Mouse (Mus musculus) gastrocnemius, adult 8-10 months (tissue): Measurements from ENCODE around the gene Abcc1. TPM values are rescaled to one million over a fixed set of nuclear protein-coding genes. Genes with fewer than 3 reads are reported as not detected.

Source experiments
- DNase-seq, 2 experiments: peaks; one replicate each; pipeline ENCODE4 v3.0.0; 2022; ENCODE audit warnings: low spot score in 2 of 2
- total RNA-seq, 4 experiments: library from RNA; stranded (reverse); gene quantifications; 2 replicates each; pipeline ENCODE4 v1.2.4; 2022

Gene Abcc1
- 10 to 100 TPM; 17.2 to 23.2 (median 21.4) TPM for total RNA-seq

- DNase-seq, result peak; percentile 51 to 73
Measured at GRCm38 (mm10) chr16:14361362-14362098, at the start of gene Abcc1. Gene Abcc1, plus strand, starts transcription at chr16:14361558.

DNA sequence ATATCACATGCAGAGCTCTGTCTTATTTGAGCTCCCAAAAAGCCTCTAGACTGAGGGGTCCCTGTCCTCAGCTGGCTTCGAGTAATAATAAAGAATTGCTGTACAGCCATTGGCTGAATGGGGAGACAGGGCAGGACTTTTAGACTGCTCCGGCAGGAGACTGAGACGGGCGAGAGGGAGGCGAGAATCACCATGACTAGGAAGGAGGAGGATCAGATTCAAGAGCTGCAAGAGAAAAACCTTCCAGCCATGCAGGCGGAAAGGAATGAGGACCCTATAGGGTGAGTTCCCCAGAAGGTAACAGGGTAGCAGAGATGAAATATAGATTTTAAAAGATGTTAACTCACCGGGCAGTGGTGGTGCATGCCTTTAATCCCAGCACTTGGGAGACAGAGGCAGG, 48.4 kb upstream of the Abcc1 start:
- DNase-seq, result no peak

- DNase-seq, result peak; percentile 93 to 97
Measured at GRCm38 (mm10) chr16:14316884-14317876, 44.2 kb upstream of the Abcc1 start, which contains the start of gene Fopnl. Gene Fopnl, minus strand, starts transcription at chr16:14317405.

DNA sequence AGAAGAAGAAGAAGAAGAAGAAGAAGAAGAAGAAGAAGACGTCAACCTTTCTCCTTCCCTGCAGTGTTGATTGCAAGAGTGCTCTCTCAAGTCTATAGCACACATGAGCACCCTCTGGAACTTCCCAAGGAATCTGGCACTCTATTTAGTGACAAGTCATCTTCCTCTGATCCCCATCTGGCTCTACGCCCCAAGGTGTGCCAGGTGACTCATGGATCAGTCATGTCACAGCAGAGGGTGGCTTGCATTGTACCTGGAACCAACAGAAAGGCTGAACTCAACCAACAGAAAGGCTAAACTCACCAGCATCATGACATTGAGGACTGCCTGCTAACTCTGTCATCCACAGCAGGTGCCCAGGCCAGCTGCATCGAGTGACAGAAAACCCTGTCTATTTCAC, 41.7 kb upstream of the Abcc1 start:
- DNase-seq, result no peak

- DNase-seq, result no peak
Measured at GRCm38 (mm10) chr16:14320494-14320893, 40.9 kb upstream of the Abcc1 start.

DNA sequence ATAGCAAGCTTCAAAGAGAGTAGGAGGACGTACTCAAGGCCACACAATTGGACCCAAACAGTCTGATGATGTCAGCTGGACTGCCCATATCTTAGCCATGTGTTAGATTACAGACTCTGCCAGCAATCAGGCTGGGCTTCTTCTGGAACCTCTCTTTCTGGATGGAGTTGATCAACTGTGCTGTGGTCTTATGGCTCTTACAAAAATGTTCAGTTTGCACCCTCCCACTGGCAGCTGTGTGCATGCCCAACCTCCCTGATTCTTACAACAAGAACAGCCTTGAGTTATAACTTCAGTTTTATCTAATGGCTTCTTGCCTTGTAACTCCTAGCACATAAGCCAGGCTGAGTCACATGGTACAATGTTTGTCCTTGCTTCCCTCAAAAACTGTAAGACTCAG, 33.2 kb upstream of the Abcc1 start:
- DNase-seq, result no peak

- DNase-seq, result no peak
Measured at GRCm38 (mm10) chr16:14344967-14345366, 16.4 kb upstream of the Abcc1 start.

DNA sequence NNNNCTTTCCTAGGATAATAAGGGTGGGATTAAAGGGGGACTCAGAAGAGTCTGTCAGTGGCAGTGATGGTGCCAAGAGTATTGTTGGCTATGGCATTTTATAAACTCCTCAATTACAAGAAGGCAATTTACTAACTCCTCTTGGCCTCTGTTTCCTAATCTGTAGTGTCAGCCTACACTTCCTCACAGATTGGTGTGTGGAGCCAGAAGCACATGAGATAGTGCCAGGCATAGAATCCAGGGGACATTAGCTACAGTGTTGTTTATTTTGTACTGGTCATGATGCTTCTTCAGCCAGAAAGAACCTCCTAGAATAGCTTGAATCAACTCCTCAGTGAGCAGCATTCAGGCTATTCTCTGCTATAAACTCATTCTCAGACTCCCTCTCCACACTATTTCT, 9.8 kb upstream of the Abcc1 start:
- DNase-seq, result no peak

DNA sequence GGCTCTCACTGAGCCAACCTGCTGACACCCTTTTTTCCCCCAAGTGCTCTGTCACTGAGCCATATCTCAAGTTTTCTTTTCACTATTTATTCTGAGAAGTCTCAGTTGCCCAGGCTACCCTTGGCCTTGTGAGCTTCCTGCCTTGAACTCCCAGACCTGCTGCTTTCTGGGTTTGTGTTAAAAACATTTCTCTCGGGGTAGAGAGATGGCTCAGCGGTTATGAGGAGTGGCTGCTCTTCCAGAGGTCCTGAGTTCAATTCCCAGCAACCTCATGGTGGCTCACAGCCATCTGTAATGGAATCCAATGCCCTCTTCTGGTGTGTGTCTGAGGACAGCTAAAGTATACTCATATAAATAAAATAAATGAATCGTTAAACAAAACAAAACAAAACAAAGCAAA, 9.1 kb upstream of the Abcc1 start:
- no peak for DNase-seq

DNA sequence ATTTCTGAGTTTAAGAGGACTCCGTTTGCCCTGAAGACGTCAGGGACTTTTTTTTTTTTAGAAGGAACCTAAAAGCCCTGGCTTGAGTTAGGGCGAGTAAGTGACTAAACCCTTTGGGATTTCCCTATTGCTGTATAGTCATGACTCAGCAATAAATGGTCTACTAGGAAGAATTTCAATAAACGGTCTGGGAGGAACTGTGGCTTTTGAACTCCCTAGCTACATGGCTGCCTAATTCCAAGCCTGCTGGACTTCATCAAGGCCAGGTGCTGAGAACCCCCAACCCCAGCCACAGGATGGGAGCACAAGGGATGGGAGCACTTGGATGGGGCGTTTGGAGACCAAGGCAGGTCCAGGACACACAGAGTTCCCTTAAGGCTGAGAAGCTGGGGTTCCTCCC, 8.7 kb upstream of the Abcc1 start:
- DNase-seq, result no peak

DNA sequence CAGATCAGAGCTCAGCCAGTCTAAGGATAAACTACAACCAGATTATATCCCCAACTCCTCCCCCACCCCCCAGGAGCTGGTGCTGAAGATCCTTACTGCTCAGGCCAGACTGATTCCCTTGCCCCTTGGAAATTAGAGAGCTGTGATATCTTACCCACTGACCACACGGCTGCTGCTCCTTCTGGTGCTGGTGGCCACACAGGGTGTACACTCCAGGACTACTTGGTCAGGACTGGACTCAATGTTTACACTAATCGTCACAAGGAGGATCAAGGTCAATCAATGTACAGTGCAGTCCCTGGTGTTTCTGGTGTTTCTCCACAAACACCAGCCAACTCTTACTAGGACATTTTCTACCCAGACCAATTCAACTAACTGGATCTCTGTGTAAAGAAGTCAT, 3.5 kb upstream of the Abcc1 start:
- DNase-seq, result no peak

GRCm38 (mm10) chr16:14358531-14358930, 2.8 kb upstream of the Abcc1 start:
- no peak for DNase-seq

DNA sequence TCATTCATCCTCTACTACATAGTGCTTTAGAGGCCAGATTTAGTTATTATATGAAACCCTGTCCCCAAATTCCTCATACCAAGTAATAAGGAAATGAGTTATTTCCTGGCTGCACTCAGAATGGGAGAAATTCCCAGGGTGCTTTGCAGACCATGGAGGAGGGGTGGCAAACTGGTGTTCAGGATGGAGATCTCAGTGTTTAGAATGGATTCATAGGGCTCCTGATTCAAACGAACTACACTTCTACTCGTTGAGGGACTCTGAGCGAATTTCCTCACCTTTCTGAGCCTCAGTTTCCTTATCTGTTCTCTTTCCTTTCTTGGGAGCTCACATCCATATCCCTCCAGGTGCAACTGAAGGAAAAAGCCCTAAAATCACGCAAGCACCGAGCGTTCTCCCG, 427 bp upstream of the Abcc1 start:
- DNase-seq, result no peak

DNA sequence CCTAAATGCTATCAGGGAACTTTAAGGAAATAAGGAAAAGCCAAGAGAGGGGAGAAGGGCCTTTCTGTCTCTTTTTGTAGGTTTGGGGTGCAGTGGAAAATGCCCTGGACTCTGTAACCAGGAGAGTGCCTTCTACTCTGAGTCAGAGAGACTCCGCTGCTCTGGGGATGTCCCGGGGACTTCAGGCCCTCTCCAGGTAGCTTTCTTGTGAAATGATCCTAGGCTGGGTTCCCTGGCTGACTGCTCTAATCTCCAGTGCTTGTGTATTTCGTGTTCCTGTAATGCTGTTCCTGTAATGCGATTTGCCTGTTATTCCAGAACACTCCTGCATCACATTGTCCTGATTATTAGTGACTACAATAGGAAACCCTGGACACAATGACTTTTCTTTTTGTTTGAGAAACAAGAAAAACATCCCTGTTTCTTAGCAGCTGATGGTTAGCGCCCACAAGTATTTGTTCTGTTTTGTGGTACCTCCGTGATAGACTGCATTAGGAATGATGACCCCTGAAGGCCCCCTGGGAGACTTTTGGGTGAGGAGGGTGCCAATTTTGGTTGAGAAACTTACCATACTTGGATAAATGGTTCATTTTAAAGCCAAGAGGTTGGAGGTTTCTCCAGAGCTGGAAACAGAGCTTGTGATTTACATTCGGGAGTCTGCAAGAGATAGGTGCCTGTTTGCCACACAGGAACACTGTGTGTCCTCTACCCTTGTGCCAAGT, 902 bp downstream of the Abcc1 start:
- no peak for DNase-seq

GRCm38 (mm10) chr16:14363496-14363895, 2.1 kb downstream of the Abcc1 start:
- DNase-seq, result no peak

- no peak for DNase-seq
Measured at GRCm38 (mm10) chr16:14364066-14364465, 2.7 kb downstream of the Abcc1 start.

DNA sequence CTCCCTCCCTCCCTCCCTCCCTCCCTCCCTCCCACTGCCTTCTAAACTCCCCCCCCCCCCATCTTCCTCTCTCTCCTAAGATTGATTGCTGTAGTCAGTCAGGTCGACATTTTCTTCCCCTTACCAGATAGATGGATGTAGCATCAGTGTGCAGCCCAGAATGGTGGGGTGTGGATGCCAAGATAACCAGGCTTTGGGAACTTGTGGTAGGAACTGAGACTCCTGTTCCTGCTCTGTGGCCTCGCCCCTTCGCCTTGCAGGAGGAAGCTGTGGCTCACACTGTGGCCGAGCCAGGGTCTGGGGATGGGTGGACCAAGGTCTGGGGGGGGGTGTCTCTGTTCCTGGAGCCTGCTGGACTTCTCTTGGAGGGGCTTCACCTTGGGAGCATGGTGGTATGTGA, 4.1 kb downstream of the Abcc1 start:
- DNase-seq, result no peak

DNA sequence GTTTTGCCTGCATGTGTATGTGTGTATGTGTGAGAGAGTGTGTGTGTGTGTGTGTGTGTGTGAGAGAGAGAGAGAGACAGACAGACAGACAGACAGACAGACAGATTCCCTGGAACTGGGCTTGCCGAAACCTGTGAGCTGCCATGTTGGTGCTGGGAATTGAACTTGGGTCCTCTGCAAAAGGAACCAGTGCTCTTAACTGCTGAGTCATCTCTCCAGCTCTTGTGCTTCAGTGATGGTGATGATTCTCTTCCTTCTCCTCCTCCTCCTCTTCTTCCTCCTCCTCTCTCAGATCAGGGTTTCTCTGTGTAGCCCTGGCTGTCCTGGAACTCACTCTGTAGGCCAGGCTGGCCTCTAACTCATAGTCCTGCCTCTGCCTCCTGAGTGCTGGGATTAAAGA, 4.7 kb downstream of the Abcc1 start:
- no peak for DNase-seq

DNA sequence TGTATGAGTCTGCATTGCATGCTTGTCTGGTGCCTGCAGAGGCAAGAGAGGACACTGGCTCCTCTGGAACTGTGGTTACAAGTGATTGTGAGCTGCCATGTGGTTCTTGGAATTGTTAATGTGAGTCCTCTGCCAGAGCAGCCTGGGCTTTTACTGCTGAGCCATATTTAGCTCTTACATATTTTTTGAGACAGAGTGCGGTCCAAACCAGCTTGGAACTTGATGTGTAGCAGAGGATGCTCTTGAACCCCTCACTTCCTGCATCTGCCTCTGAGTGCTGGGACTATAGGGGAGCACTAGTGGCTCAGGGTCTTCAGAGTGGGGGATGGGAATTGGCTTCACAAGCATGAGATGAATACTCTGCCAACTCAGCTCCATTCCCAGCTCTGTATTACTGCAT, 10.0 kb downstream of the Abcc1 start:
- peak; percentile 52 to 64 for DNase-seq

- no peak for DNase-seq
Measured at GRCm38 (mm10) chr16:14372382-14372781, 11.0 kb downstream of the Abcc1 start.

- no peak for DNase-seq
Measured at GRCm38 (mm10) chr16:14372817-14373301, 11.5 kb downstream of the Abcc1 start.

GRCm38 (mm10) chr16:14375942-14376341, 14.6 kb downstream of the Abcc1 start:
- no peak for DNase-seq
